Mouse (Mus musculus) hindlimb bud, embryonic 11.5 days (tissue): ENCODE data around the gene Cd99l2.
"Not testable (repeated sequence)": the region's sequence is repeated elsewhere in the genome, so short reads cannot be mapped to it uniquely, and the experiment has no call there.

Experiments used
- DNase-seq: peaks from one replicate; pipeline ENCODE4 v3.0.0-alpha.2; 2012; ENCODE audit warnings: low read depth, low spot score; ENCODE audit errors: extremely low spot score

Cd99l2 gene

DNA sequence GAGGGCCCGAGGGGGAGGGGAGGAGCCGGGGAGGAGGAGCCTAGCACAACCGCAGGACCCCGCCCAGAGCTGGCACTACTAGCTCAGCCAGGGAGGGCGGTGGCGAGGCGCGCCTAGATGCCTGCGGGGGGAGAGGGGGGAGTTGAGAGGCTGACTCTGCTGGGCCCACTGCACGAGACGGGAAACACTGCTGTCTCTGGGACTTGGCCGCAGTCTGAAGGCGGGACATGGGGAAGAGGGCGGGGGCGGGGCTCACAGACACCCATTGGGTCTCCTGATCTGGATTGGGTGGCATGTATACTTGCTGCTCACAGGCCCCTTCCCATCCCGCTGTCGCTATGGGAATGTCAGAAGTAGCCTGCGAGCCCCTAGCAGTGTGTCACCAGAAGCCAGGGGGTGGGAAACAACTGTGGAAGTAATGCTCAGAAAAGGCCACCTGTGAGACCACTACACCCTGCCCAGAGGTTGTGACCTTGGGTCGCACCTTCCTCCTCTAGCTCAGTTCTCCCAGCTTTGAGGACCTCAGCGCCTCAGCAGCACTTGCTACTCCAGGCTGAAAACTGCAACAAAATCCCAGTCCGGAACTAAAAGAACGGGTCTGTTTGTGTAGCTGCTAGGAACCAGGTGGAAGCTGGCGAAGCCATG, at the start of gene Cd99l2:
Cd99l2 (minus strand) TSS at position 216 of the 645 bp plus-strand sequence.
- peak; percentile 10 for DNase-seq

DNA sequence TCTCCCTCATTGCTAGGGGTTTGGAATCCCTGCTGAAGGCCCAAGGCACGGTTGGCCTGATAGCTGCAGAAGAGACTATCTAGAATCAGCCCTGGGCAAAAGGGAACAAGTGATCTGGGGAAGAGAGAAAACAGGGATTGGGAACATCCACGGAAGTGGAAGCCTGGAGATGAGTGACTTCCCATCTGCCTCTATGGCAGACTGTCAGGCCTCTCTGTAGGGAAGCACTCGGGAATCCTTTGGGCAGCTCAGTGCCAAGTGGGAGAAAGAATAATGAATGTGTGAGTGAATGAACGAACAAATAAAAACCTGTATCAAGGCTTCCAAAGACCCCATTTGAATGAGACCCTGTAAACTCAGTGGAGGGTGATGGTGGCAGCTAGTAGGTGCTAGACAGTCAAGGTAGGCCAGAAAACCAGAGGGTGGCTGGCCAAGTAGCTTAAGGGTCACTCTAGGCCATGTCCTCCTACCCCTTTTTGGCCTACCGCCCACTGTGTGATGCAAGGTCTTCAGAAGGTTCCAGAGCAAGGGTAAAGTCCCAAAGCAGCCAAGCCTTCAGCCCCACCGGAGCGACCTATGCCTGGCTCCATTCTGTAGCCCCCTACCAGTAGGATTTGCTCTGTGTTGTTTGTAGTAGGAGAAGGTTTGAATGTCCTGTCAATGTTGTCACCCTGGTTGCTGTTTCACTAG, 48.3 kb upstream of the Cd99l2 start:
- no peak for DNase-seq

DNA sequence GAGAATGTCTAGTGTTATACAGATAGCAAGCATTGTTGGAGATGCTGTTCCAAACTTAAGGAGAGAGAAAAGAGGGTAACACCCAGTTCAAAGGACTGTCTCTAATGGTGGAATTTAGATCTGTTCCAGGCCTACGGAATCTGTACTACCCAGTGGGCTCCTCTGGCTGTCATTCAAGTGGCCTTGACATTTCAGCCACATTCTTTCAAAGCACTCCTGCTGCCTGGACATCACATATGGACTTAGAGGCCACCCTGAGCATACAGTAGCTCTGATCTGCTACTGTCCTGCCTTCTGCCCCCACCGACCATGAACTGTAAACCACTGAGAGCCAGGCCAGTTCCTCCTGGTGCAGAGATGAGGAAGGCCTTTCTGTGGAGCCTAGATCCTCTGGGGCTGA, 45.1 kb upstream of the Cd99l2 start:
- DNase-seq = no peak

DNA sequence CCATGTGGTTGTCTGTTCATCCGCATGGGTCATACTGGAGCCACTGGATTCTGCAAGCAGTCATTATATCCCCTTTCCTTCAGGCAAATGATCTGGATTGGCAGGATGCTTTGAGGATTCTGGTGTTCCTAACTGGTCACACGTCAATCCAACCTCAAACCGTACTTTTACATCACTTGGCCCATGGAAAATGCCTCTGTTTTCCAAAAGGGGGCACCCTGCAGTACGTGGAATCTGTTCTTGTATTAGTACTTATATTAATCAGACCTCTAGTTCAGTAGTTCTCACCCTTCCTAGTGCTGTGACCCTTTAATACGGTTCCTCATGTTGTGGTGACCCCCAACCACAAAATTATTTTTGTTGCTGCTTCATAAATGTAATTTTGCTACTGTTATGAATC, 41.5 kb upstream of the Cd99l2 start:
- DNase-seq = no peak

DNA sequence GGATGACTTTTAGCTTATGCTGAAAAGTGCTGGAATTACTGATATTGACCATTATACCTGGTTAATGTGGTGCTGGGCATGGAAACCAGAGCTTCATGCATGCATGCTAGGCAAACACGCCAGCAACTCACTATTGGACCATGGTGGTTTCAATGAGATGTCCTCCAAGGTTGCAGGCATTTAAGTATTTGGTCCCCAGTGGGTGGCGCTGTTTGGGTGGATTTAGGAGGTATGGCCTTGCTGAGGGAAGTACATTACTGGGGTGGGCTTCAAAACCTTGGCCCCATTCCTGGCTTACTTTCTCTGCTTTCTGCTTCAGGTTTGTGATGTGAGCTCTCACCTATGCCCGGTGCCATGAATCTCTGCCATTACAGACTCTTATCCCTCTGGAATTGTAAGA, 40.0 kb upstream of the Cd99l2 start:
- no peak for DNase-seq

DNA sequence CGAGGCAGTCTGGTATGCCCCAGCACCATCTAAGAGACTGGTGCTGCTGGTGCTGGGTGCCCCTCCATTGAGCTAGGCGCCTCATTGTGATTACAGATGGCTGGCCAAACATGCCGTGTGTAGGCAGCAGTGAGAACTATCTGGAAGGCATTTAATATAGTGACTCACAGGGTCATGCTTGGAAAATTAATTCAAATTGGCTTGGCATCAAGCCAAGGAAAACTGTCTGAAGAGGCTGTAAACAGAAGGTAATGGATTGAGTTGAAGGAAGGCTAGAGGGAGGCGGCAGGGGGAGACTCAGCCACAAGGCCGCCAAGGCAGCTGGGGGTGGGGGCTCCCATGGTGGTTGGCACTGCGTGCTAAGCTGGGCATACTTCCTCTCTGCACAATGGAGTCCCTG, 36.0 kb upstream of the Cd99l2 start:
- no peak for DNase-seq

- no peak for DNase-seq
These were observed 35.5 kb upstream of the Cd99l2 start for GRCm38 (mm10) chrX:71528150-71528549.

GRCm38 (mm10) chrX:71527461-71527860, 34.8 kb upstream of the Cd99l2 start:
- DNase-seq = no peak

- no peak for DNase-seq
These were observed 33.1 kb upstream of the Cd99l2 start for GRCm38 (mm10) chrX:71525593-71526299.

- DNase-seq = no peak
These were observed 31.7 kb upstream of the Cd99l2 start for GRCm38 (mm10) chrX:71524310-71524709.

DNA sequence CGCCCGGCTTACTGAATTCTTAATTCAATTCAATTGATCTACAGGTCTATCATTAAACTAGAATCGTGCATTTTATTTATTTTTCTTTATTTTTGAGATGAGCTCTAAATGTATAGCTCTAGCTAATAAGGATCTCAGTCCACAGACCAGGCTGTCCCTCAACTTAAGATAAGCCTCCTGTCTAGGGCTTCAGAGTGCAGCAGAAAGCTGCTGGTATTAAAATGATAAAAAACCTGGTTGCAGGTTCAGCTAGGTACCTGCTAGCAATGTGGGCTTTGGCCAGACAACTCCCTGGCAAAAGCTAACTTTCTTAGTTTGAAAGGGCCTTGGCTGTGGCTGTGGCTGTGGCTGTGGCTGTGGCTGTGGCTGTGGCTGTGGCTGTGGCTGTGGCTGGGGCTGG, 30.2 kb upstream of the Cd99l2 start:
- no peak for DNase-seq

- DNase-seq = no peak
These were observed 26.6 kb upstream of the Cd99l2 start for GRCm38 (mm10) chrX:71519252-71519651.

GRCm38 (mm10) chrX:71506591-71506990, 13.9 kb upstream of the Cd99l2 start:
- DNase-seq = not testable (repeated sequence)

DNA sequence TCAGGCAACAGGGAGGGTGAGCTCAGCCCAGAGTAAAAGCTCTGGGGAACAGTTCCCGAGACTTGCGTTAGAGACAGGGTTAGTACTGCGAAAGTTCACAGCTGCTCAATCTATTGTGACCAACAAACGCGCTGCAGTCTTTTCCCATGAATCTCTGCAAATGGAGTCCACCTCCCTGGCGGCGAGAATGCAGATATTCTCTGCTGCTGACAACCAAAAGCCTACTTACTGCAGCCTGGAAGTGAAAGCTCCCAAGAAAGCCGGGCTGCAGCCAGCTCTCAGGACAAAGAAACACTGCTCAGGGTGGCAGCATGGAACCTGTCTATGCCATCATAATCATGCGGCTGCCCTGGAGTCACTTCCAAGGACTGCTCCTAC, 619 bp upstream of the Cd99l2 start:
- DNase-seq = no peak

GRCm38 (mm10) chrX:71491931-71492633, 567 bp downstream of the Cd99l2 start:
- DNase-seq = no peak

DNA sequence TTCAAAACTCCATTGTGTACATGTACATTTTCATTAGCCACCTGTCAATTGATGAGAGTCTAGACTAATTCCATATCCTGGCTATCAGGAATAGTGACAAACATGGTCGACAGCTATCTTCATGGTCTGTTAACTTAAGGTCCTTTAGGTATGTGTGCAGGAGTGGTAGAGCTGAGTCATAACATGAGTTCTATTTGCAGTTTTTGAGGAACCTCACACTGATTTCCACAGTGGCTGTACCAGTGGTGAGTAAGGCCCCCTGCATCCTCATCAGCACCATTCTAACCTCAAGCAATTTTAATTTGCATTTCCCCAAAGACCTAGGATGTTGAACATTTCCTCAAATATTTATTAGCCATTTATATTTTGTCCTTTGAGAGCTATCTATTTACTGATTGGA, 3.3 kb downstream of the Cd99l2 start:
- DNase-seq = no peak

- no peak for DNase-seq
These were observed 10.4 kb downstream of the Cd99l2 start for GRCm38 (mm10) chrX:71482244-71482643.

DNA sequence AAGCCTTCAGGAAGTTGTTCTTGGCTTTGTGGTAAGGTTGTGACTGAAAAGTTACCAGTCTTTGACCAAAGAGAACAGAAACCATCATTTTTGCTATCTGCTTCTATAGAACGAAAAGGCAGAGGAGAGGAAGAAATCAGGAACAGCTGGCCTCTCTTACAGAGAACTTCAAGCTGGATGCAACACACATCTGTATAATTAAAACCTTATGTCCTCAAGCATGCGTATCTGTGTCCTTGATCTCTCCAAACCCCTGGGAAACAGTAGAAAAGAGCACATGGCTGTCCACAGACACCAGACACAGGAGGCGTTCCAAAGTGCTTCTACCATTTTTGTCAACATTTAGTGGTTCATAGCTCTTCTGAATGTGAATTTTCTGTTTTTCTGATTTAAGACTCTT, 16.7 kb downstream of the Cd99l2 start:
- peak; percentile 26 for DNase-seq

GRCm38 (mm10) chrX:71475497-71475896, 17.2 kb downstream of the Cd99l2 start:
- no peak for DNase-seq

- DNase-seq = no peak
These were observed 17.6 kb downstream of the Cd99l2 start for GRCm38 (mm10) chrX:71475084-71475483.

DNA sequence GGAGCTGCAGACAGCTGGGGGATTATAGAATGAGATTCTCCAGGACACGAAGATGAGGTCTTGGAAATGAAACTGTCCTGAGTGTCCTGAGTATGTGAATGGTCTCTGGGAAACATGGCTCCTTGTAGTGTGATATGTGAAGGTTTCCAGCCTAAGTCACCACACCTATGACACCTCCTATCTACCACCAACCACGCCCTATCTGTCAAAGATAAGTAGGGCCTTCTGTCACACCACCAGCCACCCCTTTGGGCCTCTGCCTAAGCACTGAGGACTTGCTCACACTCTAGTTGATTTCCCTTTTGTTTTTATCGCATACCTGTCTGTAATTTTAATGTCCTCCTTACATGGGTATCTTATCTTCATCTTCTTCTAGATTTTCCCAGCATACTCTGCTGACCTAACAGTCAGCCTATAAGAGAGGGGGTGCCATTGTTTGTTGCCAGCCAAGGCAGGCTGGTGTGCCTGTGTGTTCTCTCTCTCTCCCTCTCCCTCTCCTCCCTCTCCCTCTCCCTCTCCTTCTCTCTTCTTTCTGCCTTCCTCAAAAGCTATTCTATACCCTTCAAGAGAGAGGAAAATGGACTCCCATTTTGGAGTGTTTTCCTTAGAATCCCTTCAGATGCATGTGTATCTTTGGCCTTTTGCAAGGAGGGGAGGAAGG, 18.2 kb downstream of the Cd99l2 start:
- DNase-seq = no peak
